Mouse (Mus musculus): Measurements from ENCODE around the gene Tmem120b. TPM values are rescaled to one million over a fixed set of nuclear protein-coding genes. Genes with fewer than 3 reads are reported as not detected.

Tmem120b gene
- total and polyA plus RNA-seq, 2 experiments: 2.7 to 3.8 TPM

- Histone ChIP-seq H3K27ac (replicated peaks; ENCODE audit: insufficient read depth, low read depth, low read length) (peak overlapping the region; percentile 95), H3K79me2 (ENCODE audit: control insufficient read depth, insufficient read depth, low read length) (peaks cover 13% of the 10 kb centered on the region; the same call in 1 of the 2 replicates), H3K36me3 (ENCODE audit: control insufficient read depth, insufficient read depth, low read length) (no peaks in the 10 kb centered on the region), H3K4me3 (ENCODE audit: insufficient read depth, low read depth, low read length) (peak overlapping the region; percentile 71), H3K4me1 (ENCODE audit: control insufficient read depth, insufficient read depth, low read length) (peaks cover 17% of the 10 kb centered on the region), H3K9ac (ENCODE audit: low read depth, low read length) (peak overlapping the region; percentile 87), H3K27me3 (ENCODE audit: control insufficient read depth, insufficient read depth, low read length) (no peaks in the 10 kb centered on the region)
- peak; percentile 46 for DNase-seq (ENCODE audit: extremely low read depth, low read depth, low spot score)
- TF ChIP-seq CTCF (IDR thresholded peaks at IDR 0.05; ENCODE audit: low read depth, low read length): no peak
- no peak for TF ChIP-seq POLR2A (IDR thresholded peaks at IDR 0.05; ENCODE audit: extremely low read depth, insufficient read depth, low read length)
- 5% methylated on average over 28 of the region's 28 CpGs for WGBS
Observed at GRCm38 (mm10) chr5:123139722-123140627, 71.8 kb downstream of the Tmem120b start.

GRCm38 (mm10) chr5:123140694-123141554, 72.7 kb downstream of the Tmem120b start:
- no peak for TF ChIP-seq CTCF (IDR thresholded peaks at IDR 0.05; ENCODE audit: low read depth, low read length)
- peak; percentile 69 for TF ChIP-seq POLR2A (IDR thresholded peaks at IDR 0.05; ENCODE audit: extremely low read depth, insufficient read depth, low read length)
- DNase-seq (ENCODE audit: extremely low read depth, low read depth, low spot score): peak; percentile 88
- peaks cover 13% of the 10 kb centered on the region; the same call in 1 of the 2 replicates for H3K79me2 ChIP-seq (ENCODE audit: control insufficient read depth, insufficient read depth, low read length)
- H3K27ac ChIP-seq (replicated peaks; ENCODE audit: insufficient read depth, low read depth, low read length): peak overlapping the region; percentile 95
- WGBS: under 1% methylated on average over 31 of the region's 31 CpGs
- H3K4me1 ChIP-seq (ENCODE audit: control insufficient read depth, insufficient read depth, low read length): peaks cover 19% of the 10 kb centered on the region
- H3K9ac ChIP-seq (ENCODE audit: low read depth, low read length): peak overlapping the region; percentile 98
- H3K27me3 ChIP-seq (ENCODE audit: control insufficient read depth, insufficient read depth, low read length): no peaks in the 10 kb centered on the region
- H3K36me3 ChIP-seq (ENCODE audit: control insufficient read depth, insufficient read depth, low read length): no peaks in the 10 kb centered on the region
- H3K4me3 ChIP-seq (ENCODE audit: insufficient read depth, low read depth, low read length): peak overlapping the region; percentile 89

GRCm38 (mm10) chr5:123141555-123142160, 73.4 kb downstream of the Tmem120b start:
- WGBS: 3% methylated on average over 36 of the region's 38 CpGs
- TF ChIP-seq CTCF (IDR thresholded peaks at IDR 0.05; ENCODE audit: low read depth, low read length) (no peak), POLR2A (IDR thresholded peaks at IDR 0.05; ENCODE audit: extremely low read depth, insufficient read depth, low read length) (no peak)
- H3K27me3 ChIP-seq (ENCODE audit: control insufficient read depth, insufficient read depth, low read length): no peaks in the 10 kb centered on the region
- peak overlapping the region; percentile 98 for H3K9ac ChIP-seq (ENCODE audit: low read depth, low read length)
- peaks cover 19% of the 10 kb centered on the region for H3K4me1 ChIP-seq (ENCODE audit: control insufficient read depth, insufficient read depth, low read length)
- H3K36me3 ChIP-seq (ENCODE audit: control insufficient read depth, insufficient read depth, low read length): peaks cover 2% of the 10 kb centered on the region; the same call in 1 of the 2 replicates
- DNase-seq (ENCODE audit: extremely low read depth, low read depth, low spot score): no peak
- peak overlapping the region; percentile 95 for H3K27ac ChIP-seq (replicated peaks; ENCODE audit: insufficient read depth, low read depth, low read length)
- H3K79me2 ChIP-seq (ENCODE audit: control insufficient read depth, insufficient read depth, low read length): peaks cover 13% of the 10 kb centered on the region; the same call in 1 of the 2 replicates
- peak overlapping the region; percentile 89 for H3K4me3 ChIP-seq (ENCODE audit: insufficient read depth, low read depth, low read length)

- peak within 1 kb of the TSS; percentile 95 for H3K27ac ChIP-seq (replicated peaks; ENCODE audit: insufficient read depth, low read depth, low read length)
- peak within 1 kb of the TSS; percentile 89 for H3K4me3 ChIP-seq (ENCODE audit: insufficient read depth, low read depth, low read length)
- peaks cover 13% of the 10 kb centered on the region for H3K4me1 ChIP-seq (ENCODE audit: control insufficient read depth, insufficient read depth, low read length)
- peaks cover 4% of the 10 kb centered on the region; the same call in 1 of the 2 replicates for H3K36me3 ChIP-seq (ENCODE audit: control insufficient read depth, insufficient read depth, low read length)
- peak within 1 kb of the TSS; percentile 98 for H3K9ac ChIP-seq (ENCODE audit: low read depth, low read length)
- peaks cover 13% of the 10 kb centered on the region; the same call in 1 of the 2 replicates for H3K79me2 ChIP-seq (ENCODE audit: control insufficient read depth, insufficient read depth, low read length)
- peak; percentile 54 for DNase-seq (ENCODE audit: extremely low read depth, low read depth, low spot score)
- no peaks in the 10 kb centered on the region for H3K27me3 ChIP-seq (ENCODE audit: control insufficient read depth, insufficient read depth, low read length)
- TF ChIP-seq POLR2A (IDR thresholded peaks at IDR 0.05; ENCODE audit: extremely low read depth, insufficient read depth, low read length) (0 out of 2 replicates have a peak, but pooled peaks have one; percentile 17), CTCF (IDR thresholded peaks at IDR 0.05; ENCODE audit: low read depth, low read length) (no peak)
- WGBS: 1% methylated on average over 82 of the region's 103 CpGs
Observed at GRCm38 (mm10) chr5:123142161-123143157, 74.2 kb downstream of the Tmem120b start, which contains the start of gene Setd1b. Gene Setd1b, plus strand, starts transcription at chr5:123142193.
